Mouse (Mus musculus) midbrain, embryonic 16.5 days (tissue): Measurements from ENCODE around the gene Cdcp2. TPM values are rescaled to one million over a fixed set of nuclear protein-coding genes. Genes with fewer than 3 reads are reported as not detected.
A peak's percentile ranks its signal among the peaks of the same experiment; 100 is the strongest.
"Not testable (repeated sequence)": the region's sequence is repeated elsewhere in the genome, so short reads cannot be mapped to it uniquely, and the experiment has no call there.

Experiments used
- ATAC-seq: fragments of 200-750 bp; cut with Nextera tagmentation; 2 replicates; pipeline ENCODE4 v1.8.0; 2017; ENCODE audit warnings: moderate TSS enrichment
- H3K27ac ChIP-seq: fragments of 300-500 bp; sonication (generic); 2 replicates; pipeline ENCODE4 v1.5.1; 2014; ENCODE audit warnings: mild to moderate bottlenecking, low read length, mixed read lengths
- H3K27me3 ChIP-seq: fragments of 300-500 bp; sonication (generic); 2 replicates; pipeline ENCODE4 v1.6.1; 2014; ENCODE audit warnings: low read depth, low read length, mixed read lengths; ENCODE audit not compliant: control insufficient read depth, insufficient read depth
- H3K36me3 ChIP-seq: fragments of 300-500 bp; sonication (generic); 2 replicates; pipeline ENCODE4 v1.6.1; 2014; ENCODE audit warnings: mild to moderate bottlenecking, low read length, moderate library complexity, mixed read lengths; ENCODE audit not compliant: control insufficient read depth, insufficient read depth
- H3K4me1 ChIP-seq: fragments of 300-500 bp; sonication (generic); 2 replicates; pipeline ENCODE4 v1.6.1; 2014; ENCODE audit warnings: mild to moderate bottlenecking, low read length, mixed read lengths; ENCODE audit not compliant: control insufficient read depth, insufficient read depth
- H3K4me2 ChIP-seq: fragments of 300-500 bp; sonication (generic); 2 replicates; pipeline ENCODE4 v1.6.1; 2014; ENCODE audit warnings: mild to moderate bottlenecking, low read length, mixed read lengths
- H3K4me3 ChIP-seq: fragments of 300-500 bp; sonication (generic); 2 replicates; pipeline ENCODE4 v1.5.1; 2014; ENCODE audit warnings: low read depth, mild to moderate bottlenecking, low read length, moderate library complexity, mixed read lengths
- H3K9ac ChIP-seq: fragments of 300-500 bp; sonication (generic); 2 replicates; pipeline ENCODE4 v1.6.1; 2014; ENCODE audit warnings: low read depth, low read length, mixed read lengths
- H3K9me3 ChIP-seq: fragments of 300-500 bp; sonication (generic); replicated peaks from 2 replicates; pipeline ENCODE4 v1.6.1; 2014; ENCODE audit warnings: mild to moderate bottlenecking, low read length, mixed read lengths; ENCODE audit not compliant: control insufficient read depth, poor library complexity, severe bottlenecking
- WGBS: fragments of 180-500 bp; shearing (Covaris S2); extraction: QIAGEN DNeasy Blood & Tissue Kit; methylation state at CpG from one replicate; pipeline ENCODE4 v1.1.7; 2014; 5-methylcytosine and 5-hydroxymethylcytosine counted together
- polyA plus RNA-seq: library from polyadenylated mRNA; unstranded; fragments of >200 nt; fragmentation: Nextera tagmentation; extraction: Ambion mirVana; gene quantifications from 2 replicates; pipeline ENCODE4 v1.2.1, GENCODE M21; 2015

Cdcp2 gene
- polyA plus RNA-seq, 1 experiment from 2014 or later: not detected

GRCm38 (mm10) chr4:107098791-107099525 lies 2.3 kb downstream of the Cdcp2 start:
- Histone ChIP-seq H3K27me3 (no peaks in the 10 kb centered on the region), H3K4me2 (no peak overlapping the region), H3K4me3 (no peak overlapping the region), H3K27ac (no peak overlapping the region), H3K9me3 (no peaks in the 10 kb centered on the region), H3K9ac (no peak overlapping the region), H3K4me1 (peaks cover 5% of the 10 kb centered on the region; the same call in 1 of the 2 replicates), H3K36me3 (no peaks in the 10 kb centered on the region)
- 0 out of 2 replicates have a peak, but pooled peaks have one; percentile 28 for ATAC-seq
- WGBS: 77% methylated on average over 17 of the region's 17 CpGs

GRCm38 (mm10) chr4:107102220-107102619 lies 5.5 kb downstream of the Cdcp2 start:
- Histone ChIP-seq H3K36me3 (no peaks in the 10 kb centered on the region), H3K9me3 (no peaks in the 10 kb centered on the region), H3K4me3 (no peak overlapping the region), H3K9ac (no peak overlapping the region), H3K4me2 (no peak overlapping the region), H3K27ac (no peak overlapping the region), H3K27me3 (no peaks in the 10 kb centered on the region), H3K4me1 (no peaks in the 10 kb centered on the region)
- 77% methylated on average over 8 of the region's 8 CpGs for WGBS
- ATAC-seq: no peak

- H3K27me3 ChIP-seq: no peaks in the 10 kb centered on the region
- no peaks in the 10 kb centered on the region for H3K9me3 ChIP-seq
- no peak overlapping the region for H3K4me3 ChIP-seq
- ATAC-seq: no peak
- H3K36me3 ChIP-seq: no peaks in the 10 kb centered on the region
- whole genome bisulfite sequencing: 95% methylated on average over 16 of the region's 16 CpGs
- no peak overlapping the region for H3K4me2 ChIP-seq
- no peak overlapping the region for H3K27ac ChIP-seq
- H3K9ac ChIP-seq: no peak overlapping the region
- H3K4me1 ChIP-seq: peaks cover 3% of the 10 kb centered on the region; the same call in 1 of the 2 replicates
These were observed 10.1 kb downstream of the Cdcp2 start for GRCm38 (mm10) chr4:107106777-107107176.

GRCm38 (mm10) chr4:107108291-107108731 lies 11.6 kb downstream of the Cdcp2 start:
- Histone ChIP-seq H3K9me3 (no peaks in the 10 kb centered on the region), H3K36me3 (no peaks in the 10 kb centered on the region), H3K27me3 (no peaks in the 10 kb centered on the region), H3K27ac (no peak overlapping the region), H3K4me2 (no peak overlapping the region), H3K4me3 (no peak overlapping the region), H3K4me1 (peaks cover 3% of the 10 kb centered on the region; the same call in 1 of the 2 replicates), H3K9ac (no peak overlapping the region)
- ATAC-seq: no peak
- 44% methylated on average over 13 of the region's 13 CpGs for WGBS

- not testable (repeated sequence) for H3K27ac ChIP-seq, H3K4me1 ChIP-seq, H3K4me2 ChIP-seq, H3K9ac ChIP-seq, H3K4me3 ChIP-seq, H3K27me3 ChIP-seq, H3K9me3 ChIP-seq, H3K36me3 ChIP-seq, ATAC-seq
- 96% methylated on average over 6 of the region's 6 CpGs for WGBS
These were observed 12.5 kb downstream of the Cdcp2 start for GRCm38 (mm10) chr4:107109181-107109580.

- no peaks in the 10 kb centered on the region for H3K4me1 ChIP-seq
- no peak overlapping the region for H3K4me3 ChIP-seq
- no peak overlapping the region for H3K9ac ChIP-seq
- H3K27me3 ChIP-seq: no peaks in the 10 kb centered on the region
- H3K4me2 ChIP-seq: no peak overlapping the region
- H3K27ac ChIP-seq: no peak overlapping the region
- ATAC-seq: no peak
- WGBS: 56% methylated on average over 8 of the region's 8 CpGs
- no peaks in the 10 kb centered on the region for H3K36me3 ChIP-seq
- H3K9me3 ChIP-seq: no peaks in the 10 kb centered on the region
These were observed 17.6 kb downstream of the Cdcp2 start for GRCm38 (mm10) chr4:107114278-107114677.

GRCm38 (mm10) chr4:107117741-107118385 lies 21.2 kb downstream of the Cdcp2 start:
- H3K4me2 ChIP-seq: no peak overlapping the region
- H3K9me3 ChIP-seq: no peaks in the 10 kb centered on the region
- ATAC-seq: no peak
- no peak overlapping the region for H3K27ac ChIP-seq
- 93% methylated on average over 2 of the region's 2 CpGs for WGBS
- H3K36me3 ChIP-seq: no peaks in the 10 kb centered on the region
- H3K9ac ChIP-seq: no peak overlapping the region
- no peak overlapping the region for H3K4me3 ChIP-seq
- no peaks in the 10 kb centered on the region for H3K4me1 ChIP-seq
- no peaks in the 10 kb centered on the region for H3K27me3 ChIP-seq

GRCm38 (mm10) chr4:107119056-107119455 lies 22.4 kb downstream of the Cdcp2 start:
- no peak for ATAC-seq
- Histone ChIP-seq H3K9me3 (no peaks in the 10 kb centered on the region), H3K36me3 (no peaks in the 10 kb centered on the region), H3K4me2 (no peak overlapping the region), H3K27me3 (no peaks in the 10 kb centered on the region), H3K4me3 (no peak overlapping the region), H3K4me1 (no peaks in the 10 kb centered on the region), H3K27ac (no peak overlapping the region), H3K9ac (no peak overlapping the region)
- WGBS: 59% methylated on average over 4 of the region's 4 CpGs

GRCm38 (mm10) chr4:107120676-107121075 lies 24.0 kb downstream of the Cdcp2 start:
- ATAC-seq: no peak
- Histone ChIP-seq H3K4me3 (no peak overlapping the region), H3K36me3 (no peaks in the 10 kb centered on the region), H3K9me3 (no peaks in the 10 kb centered on the region), H3K27ac (no peak overlapping the region), H3K9ac (no peak overlapping the region), H3K4me2 (no peak overlapping the region), H3K4me1 (no peaks in the 10 kb centered on the region), H3K27me3 (no peaks in the 10 kb centered on the region)
- WGBS: 88% methylated on average over 6 of the region's 6 CpGs
